Mouse (Mus musculus): Measurements from ENCODE around the gene Apol8. TPM values are rescaled to one million over a fixed set of nuclear protein-coding genes. Genes with fewer than 3 reads are reported as not detected.
"Not testable (repeated sequence)": the region's sequence is repeated elsewhere in the genome, so short reads cannot be mapped to it uniquely, and the experiment has no call there.

Gene Apol8
- polyA plus RNA-seq, 1 experiment from 2014 or later, result not detected

DNA sequence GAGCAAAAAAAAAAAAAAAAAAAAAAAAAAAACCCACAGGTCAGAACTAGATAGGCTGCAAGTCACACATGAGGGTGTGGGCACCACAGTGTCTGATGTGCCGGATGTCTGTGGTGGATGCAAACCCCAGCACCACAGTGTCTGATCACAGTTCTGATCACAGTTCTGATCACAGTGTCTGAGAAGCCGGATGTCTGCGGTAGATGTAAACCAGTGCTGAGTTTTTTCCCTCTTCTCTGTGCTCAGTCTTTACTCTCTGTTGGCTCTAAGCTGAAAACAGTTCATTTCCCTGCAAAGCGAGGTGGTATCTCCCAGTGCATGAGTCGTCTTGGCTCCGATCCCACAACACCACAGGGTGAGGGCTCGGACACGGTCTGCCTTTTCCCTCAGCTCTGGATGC, 23.4 kb downstream of the Apol8 start:
- not testable (repeated sequence) for H3K9me3 ChIP-seq (ENCODE audit: control insufficient read depth, low read length); H3K27ac ChIP-seq (replicated peaks; ENCODE audit: low read depth, low read length); ATAC-seq (ENCODE audit: low read depth); H3K9ac ChIP-seq (ENCODE audit: low read depth, low read length); H3K36me3 ChIP-seq (ENCODE audit: control insufficient read depth, insufficient read depth, low read length); DNase-seq (ENCODE audit: low spot score); H3K27me3 ChIP-seq (replicated peaks; ENCODE audit: control insufficient read depth, insufficient read depth, low read length); H3K4me3 ChIP-seq (ENCODE audit: low read depth, low read length); H3K4me1 ChIP-seq (ENCODE audit: control insufficient read depth, insufficient read depth, low read length); H3K4me2 ChIP-seq (ENCODE audit: low read depth, low read length)
- 67% methylated on average over 8 of the region's 8 CpGs for WGBS

DNA sequence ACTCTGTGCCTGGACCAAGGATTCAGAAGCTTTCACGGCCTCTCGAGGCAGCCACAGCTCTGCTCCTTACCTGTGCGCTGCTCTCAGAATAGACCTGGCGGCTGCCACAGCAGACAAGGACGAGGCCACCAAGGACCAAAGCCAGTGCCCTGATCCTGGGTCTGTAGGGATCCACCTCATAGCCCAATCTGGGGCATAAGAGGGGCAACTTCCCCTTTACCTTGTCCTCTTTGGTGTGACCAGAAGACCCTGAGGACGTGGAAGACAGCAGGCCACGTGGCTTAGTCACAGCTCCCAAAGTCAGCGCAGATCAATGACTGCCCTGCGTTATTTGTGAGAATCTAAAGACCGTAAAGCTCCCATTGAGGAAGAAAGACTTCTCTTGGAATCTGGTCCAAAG, 24.0 kb downstream of the Apol8 start:
- H3K9me3 ChIP-seq (ENCODE audit: control insufficient read depth, low read length); H3K4me3 ChIP-seq (ENCODE audit: low read depth, low read length); H3K36me3 ChIP-seq (ENCODE audit: control insufficient read depth, insufficient read depth, low read length); ATAC-seq (ENCODE audit: low read depth); H3K9ac ChIP-seq (ENCODE audit: low read depth, low read length); H3K27ac ChIP-seq (replicated peaks; ENCODE audit: low read depth, low read length); H3K4me1 ChIP-seq (ENCODE audit: control insufficient read depth, insufficient read depth, low read length); DNase-seq (ENCODE audit: low spot score); H3K27me3 ChIP-seq (replicated peaks; ENCODE audit: control insufficient read depth, insufficient read depth, low read length); H3K4me2 ChIP-seq (ENCODE audit: low read depth, low read length): not testable (repeated sequence)
- 77% methylated on average over 10 of the region's 10 CpGs for WGBS

DNA sequence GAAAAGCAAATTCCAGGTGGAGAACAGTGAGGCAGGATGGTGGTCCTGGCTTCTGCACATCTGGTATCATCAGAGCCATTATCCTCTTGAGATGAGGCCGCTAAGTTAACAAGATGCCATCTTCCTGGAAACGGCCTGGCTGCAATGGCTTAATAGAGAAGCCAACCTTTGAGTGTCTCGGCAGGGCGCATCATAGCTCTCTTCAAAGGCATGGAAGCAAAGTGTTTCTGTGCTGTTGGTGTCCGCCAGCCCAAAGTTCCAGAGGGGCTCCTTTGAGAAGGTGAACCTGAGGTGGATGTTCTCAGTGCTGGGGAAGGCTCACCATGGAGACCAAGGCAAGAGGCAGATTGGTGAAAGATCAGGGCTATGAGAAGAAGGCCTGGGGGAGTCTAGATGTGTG, 25.2 kb downstream of the Apol8 start:
- no peaks in the 10 kb centered on the region for H3K9me3 ChIP-seq (ENCODE audit: control insufficient read depth, low read length)
- ATAC-seq (ENCODE audit: low read depth) (no peak), DNase-seq (ENCODE audit: low spot score) (no peak)
- no peaks in the 10 kb centered on the region for H3K27me3 ChIP-seq (replicated peaks; ENCODE audit: control insufficient read depth, insufficient read depth, low read length)
- H3K4me3 ChIP-seq (ENCODE audit: low read depth, low read length), result no peak overlapping the region
- WGBS, result 89% methylated on average over 5 of the region's 5 CpGs
- H3K4me1 ChIP-seq (ENCODE audit: control insufficient read depth, insufficient read depth, low read length), result no peaks in the 10 kb centered on the region
- H3K27ac ChIP-seq (replicated peaks; ENCODE audit: low read depth, low read length), result no peak overlapping the region
- H3K36me3 ChIP-seq (ENCODE audit: control insufficient read depth, insufficient read depth, low read length), result no peaks in the 10 kb centered on the region
- H3K4me2 ChIP-seq (ENCODE audit: low read depth, low read length), result no peak overlapping the region
- H3K9ac ChIP-seq (ENCODE audit: low read depth, low read length), result no peak overlapping the region

- H3K27ac ChIP-seq (replicated peaks; ENCODE audit: low read depth, low read length); H3K27me3 ChIP-seq (replicated peaks; ENCODE audit: control insufficient read depth, insufficient read depth, low read length); H3K4me2 ChIP-seq (ENCODE audit: low read depth, low read length); H3K36me3 ChIP-seq (ENCODE audit: control insufficient read depth, insufficient read depth, low read length); H3K9me3 ChIP-seq (ENCODE audit: control insufficient read depth, low read length); H3K9ac ChIP-seq (ENCODE audit: low read depth, low read length); H3K4me3 ChIP-seq (ENCODE audit: low read depth, low read length); ATAC-seq (ENCODE audit: low read depth); H3K4me1 ChIP-seq (ENCODE audit: control insufficient read depth, insufficient read depth, low read length); DNase-seq (ENCODE audit: low spot score): not testable (repeated sequence)
- 100% methylated on average over 1 of the region's 4 CpGs for WGBS
Measured at GRCm38 (mm10) chr15:77728739-77729138, 28.1 kb downstream of the Apol8 start, which contains the start of gene Apol9b. Gene Apol9b (plus strand): TSS chr15:77729039.

DNA sequence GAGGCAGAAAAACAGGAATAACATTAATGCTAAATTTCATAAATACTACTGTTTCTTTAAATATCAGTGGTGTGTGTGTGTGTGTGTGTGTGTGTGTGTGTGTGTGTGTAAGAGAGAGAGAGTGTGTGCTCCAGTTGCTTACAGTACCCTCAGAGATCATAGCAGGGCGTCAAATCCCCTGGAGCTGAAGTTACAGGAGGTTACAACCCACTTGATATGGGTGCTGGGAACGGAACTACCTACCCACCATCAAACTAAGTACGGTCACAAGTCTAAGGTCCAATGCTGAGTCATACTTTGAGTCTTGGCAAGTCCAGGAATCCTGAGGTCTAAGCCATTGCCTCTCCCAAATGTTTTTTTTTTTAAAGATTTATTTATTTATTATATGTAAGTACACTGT, 29.1 kb downstream of the Apol8 start:
- not testable (repeated sequence) for H3K4me2 ChIP-seq (ENCODE audit: low read depth, low read length); H3K36me3 ChIP-seq (ENCODE audit: control insufficient read depth, insufficient read depth, low read length); H3K27me3 ChIP-seq (replicated peaks; ENCODE audit: control insufficient read depth, insufficient read depth, low read length); H3K9me3 ChIP-seq (ENCODE audit: control insufficient read depth, low read length); H3K4me3 ChIP-seq (ENCODE audit: low read depth, low read length); H3K4me1 ChIP-seq (ENCODE audit: control insufficient read depth, insufficient read depth, low read length); ATAC-seq (ENCODE audit: low read depth); DNase-seq (ENCODE audit: low spot score); H3K27ac ChIP-seq (replicated peaks; ENCODE audit: low read depth, low read length); H3K9ac ChIP-seq (ENCODE audit: low read depth, low read length)
- 75% methylated on average over 3 of the region's 3 CpGs for WGBS

GRCm38 (mm10) chr15:77727139-77727538, 29.7 kb downstream of the Apol8 start:
- not testable (repeated sequence) for H3K4me3 ChIP-seq (ENCODE audit: low read depth, low read length); H3K9me3 ChIP-seq (ENCODE audit: control insufficient read depth, low read length); H3K27me3 ChIP-seq (replicated peaks; ENCODE audit: control insufficient read depth, insufficient read depth, low read length); H3K9ac ChIP-seq (ENCODE audit: low read depth, low read length); ATAC-seq (ENCODE audit: low read depth); H3K4me2 ChIP-seq (ENCODE audit: low read depth, low read length); H3K4me1 ChIP-seq (ENCODE audit: control insufficient read depth, insufficient read depth, low read length); DNase-seq (ENCODE audit: low spot score); H3K36me3 ChIP-seq (ENCODE audit: control insufficient read depth, insufficient read depth, low read length); H3K27ac ChIP-seq (replicated peaks; ENCODE audit: low read depth, low read length)
- 29% methylated on average over 2 of the region's 3 CpGs for WGBS

GRCm38 (mm10) chr15:77725393-77726020, 31.3 kb downstream of the Apol8 start:
- not testable (repeated sequence) for ATAC-seq (ENCODE audit: low read depth); H3K27me3 ChIP-seq (replicated peaks; ENCODE audit: control insufficient read depth, insufficient read depth, low read length); H3K9ac ChIP-seq (ENCODE audit: low read depth, low read length); H3K9me3 ChIP-seq (ENCODE audit: control insufficient read depth, low read length); H3K36me3 ChIP-seq (ENCODE audit: control insufficient read depth, insufficient read depth, low read length); H3K27ac ChIP-seq (replicated peaks; ENCODE audit: low read depth, low read length); H3K4me2 ChIP-seq (ENCODE audit: low read depth, low read length); H3K4me3 ChIP-seq (ENCODE audit: low read depth, low read length); H3K4me1 ChIP-seq (ENCODE audit: control insufficient read depth, insufficient read depth, low read length)
- WGBS, result 62% methylated on average over 6 of the region's 6 CpGs
- peak; percentile 45 for DNase-seq (ENCODE audit: low spot score)

DNA sequence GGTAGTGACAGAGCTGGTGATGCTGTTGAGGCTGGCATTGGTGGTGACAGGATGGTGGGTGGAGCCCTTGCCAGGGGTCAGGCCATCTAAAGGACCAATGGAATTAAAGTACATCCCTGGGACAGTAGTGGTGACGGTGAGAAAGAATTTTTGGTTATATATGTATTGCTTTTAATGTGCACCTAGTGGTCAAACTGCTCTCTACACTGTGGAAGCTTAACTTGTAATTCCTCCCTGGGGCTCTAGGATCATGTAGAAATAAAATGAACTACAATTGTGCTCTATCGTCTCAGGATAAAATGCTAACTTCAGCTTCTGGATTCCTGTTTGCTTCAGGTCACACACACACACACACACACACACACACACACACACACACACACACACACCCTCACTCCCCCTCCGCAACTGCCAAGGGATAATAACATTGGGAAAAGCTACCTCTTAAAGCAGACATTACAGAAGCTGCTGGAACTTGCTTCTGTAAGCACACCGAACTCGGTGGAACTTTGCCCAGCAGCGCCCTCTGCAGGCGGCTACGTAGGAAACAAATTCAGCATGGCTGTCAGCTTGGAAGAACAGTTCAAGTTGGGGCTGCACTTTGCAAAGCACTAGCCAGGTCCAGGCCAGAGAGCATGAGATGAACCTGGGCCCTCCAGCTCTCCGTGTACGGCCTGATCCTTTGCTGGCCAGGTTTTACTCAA, 32.4 kb downstream of the Apol8 start:
- H3K9ac ChIP-seq (ENCODE audit: low read depth, low read length); H3K4me3 ChIP-seq (ENCODE audit: low read depth, low read length); H3K27ac ChIP-seq (replicated peaks; ENCODE audit: low read depth, low read length); DNase-seq (ENCODE audit: low spot score); H3K9me3 ChIP-seq (ENCODE audit: control insufficient read depth, low read length); H3K36me3 ChIP-seq (ENCODE audit: control insufficient read depth, insufficient read depth, low read length); H3K27me3 ChIP-seq (replicated peaks; ENCODE audit: control insufficient read depth, insufficient read depth, low read length); H3K4me1 ChIP-seq (ENCODE audit: control insufficient read depth, insufficient read depth, low read length); H3K4me2 ChIP-seq (ENCODE audit: low read depth, low read length): not testable (repeated sequence)
- WGBS, result 37% methylated on average over 2 of the region's 10 CpGs
- ATAC-seq (ENCODE audit: low read depth), result 0 out of 2 replicates have a peak, but pooled peaks have one; percentile 18

- H3K4me3 ChIP-seq (ENCODE audit: low read depth, low read length); H3K36me3 ChIP-seq (ENCODE audit: control insufficient read depth, insufficient read depth, low read length); DNase-seq (ENCODE audit: low spot score); H3K4me1 ChIP-seq (ENCODE audit: control insufficient read depth, insufficient read depth, low read length); H3K9ac ChIP-seq (ENCODE audit: low read depth, low read length); H3K27ac ChIP-seq (replicated peaks; ENCODE audit: low read depth, low read length); H3K27me3 ChIP-seq (replicated peaks; ENCODE audit: control insufficient read depth, insufficient read depth, low read length); H3K4me2 ChIP-seq (ENCODE audit: low read depth, low read length); ATAC-seq (ENCODE audit: low read depth); H3K9me3 ChIP-seq (ENCODE audit: control insufficient read depth, low read length): not testable (repeated sequence)
- no CpG with 5 or more reads among the region's 3 CpGs for WGBS
Measured at GRCm38 (mm10) chr15:77721509-77721908, 35.3 kb downstream of the Apol8 start.
